Mouse (Mus musculus) lung, postnatal 0 days (tissue): ENCODE measurements around the gene Reep3. TPM values are rescaled to one million over a fixed set of nuclear protein-coding genes. Genes with fewer than 3 reads are reported as not detected.
"Not testable (repeated sequence)": the region's sequence is repeated elsewhere in the genome, so short reads cannot be mapped to it uniquely, and the experiment has no call there.

Experiments used
- ATAC-seq: fragments of 200-750 bp; cut with Nextera tagmentation; 2 replicates; pipeline ENCODE4 v1.8.0; 2017; ENCODE audit warnings: moderate library complexity
- DNase-seq: peaks from one replicate; pipeline ENCODE4 v3.0.0-alpha.2; 2016; ENCODE audit warnings: low spot score
- H3K27ac ChIP-seq: fragments of 300-500 bp; sonication (generic); 2 replicates; pipeline ENCODE4 v1.5.1; 2014; ENCODE audit warnings: antibody characterized with exemption, mild to moderate bottlenecking, low read length, mixed read lengths
- H3K27me3 ChIP-seq: fragments of 300-500 bp; sonication (generic); replicated peaks from 2 replicates; pipeline ENCODE4 v1.6.1; 2014; ENCODE audit warnings: low read length, mixed read lengths; ENCODE audit not compliant: insufficient read depth
- H3K36me3 ChIP-seq: fragments of 300-500 bp; sonication (generic); 2 replicates; pipeline ENCODE4 v1.6.1; 2014; ENCODE audit warnings: low read length, mixed read lengths; ENCODE audit not compliant: insufficient read depth
- H3K4me1 ChIP-seq: fragments of 300-500 bp; sonication (generic); 2 replicates; pipeline ENCODE4 v1.6.1; 2014; ENCODE audit warnings: antibody characterized with exemption, low read depth, low read length, mixed read lengths; ENCODE audit not compliant: insufficient read depth
- H3K4me2 ChIP-seq: fragments of 300-500 bp; sonication (generic); replicated peaks from 2 replicates; pipeline ENCODE4 v1.6.1; 2014; ENCODE audit warnings: low read depth, mild to moderate bottlenecking, low read length, moderate library complexity, mixed read lengths
- H3K4me3 ChIP-seq: fragments of 300-500 bp; sonication (generic); 2 replicates; pipeline ENCODE4 v1.5.1; 2014; ENCODE audit warnings: low read depth, low read length
- H3K9ac ChIP-seq: fragments of 300-500 bp; sonication (generic); replicated peaks from 2 replicates; pipeline ENCODE4 v1.6.1; 2014; ENCODE audit warnings: low read depth, mild to moderate bottlenecking
- H3K9me3 ChIP-seq: fragments of 300-500 bp; sonication (generic); 2 replicates; pipeline ENCODE4 v1.6.1; 2016; ENCODE audit warnings: low read length, mixed read lengths
- CTCF ChIP-seq: IDR thresholded peaks from 2 replicates; pipeline ENCODE4 v1.5.1; 2016; ENCODE audit warnings: antibody characterized with exemption, mild to moderate bottlenecking
- EP300 ChIP-seq: IDR thresholded peaks from 2 replicates; pipeline ENCODE4 v1.6.1; 2016; ENCODE audit warnings: antibody characterized with exemption, mild to moderate bottlenecking, control low read depth
- WGBS: fragments of 180-500 bp; shearing (Covaris S2); extraction: QIAGEN DNeasy Blood & Tissue Kit; methylation state at CpG from one replicate; pipeline ENCODE4 v1.1.7; 2014; 5-methylcytosine and 5-hydroxymethylcytosine counted together
- polyA plus RNA-seq: library from polyadenylated mRNA; unstranded; fragments of >200 nt; fragmentation: Nextera tagmentation; extraction: Ambion mirVana; gene quantifications from 2 replicates; pipeline ENCODE4 v1.2.1, GENCODE M21; 2015

Gene Reep3
- polyA plus RNA-seq, 1 experiment from 2014 or later, result 38.4 TPM

- Histone ChIP-seq H3K36me3 (no peaks in the 10 kb centered on the region), H3K4me2 (no peak overlapping the region), H3K9ac (no peak overlapping the region), H3K4me1 (no peaks in the 10 kb centered on the region; the same call in 1 of the 2 replicates), H3K27me3 (no peaks in the 10 kb centered on the region), H3K27ac (no peak overlapping the region), H3K4me3 (no peak overlapping the region), H3K9me3 (no peaks in the 10 kb centered on the region)
- TF ChIP-seq EP300, result no peak
- no peak for TF ChIP-seq CTCF
- ATAC-seq, result no peak
- 83% methylated on average over 11 of the region's 11 CpGs for WGBS
- DNase-seq, result no peak
Measured at GRCm38 (mm10) chr10:67113833-67114232, 17.1 kb upstream of the Reep3 start.

GRCm38 (mm10) chr10:67112967-67113366 lies 16.2 kb upstream of the Reep3 start:
- H3K4me3 ChIP-seq, H3K4me1 ChIP-seq, ATAC-seq, H3K4me2 ChIP-seq, H3K27me3 ChIP-seq, DNase-seq, H3K36me3 ChIP-seq, H3K9me3 ChIP-seq, H3K27ac ChIP-seq, H3K9ac ChIP-seq: not testable (repeated sequence)
- 74% methylated on average over 5 of the region's 5 CpGs for WGBS

- Histone ChIP-seq H3K9ac (no peak overlapping the region), H3K4me2 (no peak overlapping the region), H3K4me1 (no peaks in the 10 kb centered on the region; the same call in 1 of the 2 replicates), H3K27ac (no peak overlapping the region), H3K27me3 (no peaks in the 10 kb centered on the region), H3K9me3 (no peaks in the 10 kb centered on the region), H3K4me3 (no peak overlapping the region), H3K36me3 (no peaks in the 10 kb centered on the region)
- WGBS, result 36% methylated on average over 5 of the region's 5 CpGs
- ATAC-seq (peak; percentile 12; the same call in 1 of the 2 replicates), DNase-seq (no peak)
- TF ChIP-seq CTCF (no peak), EP300 (no peak)
Measured at GRCm38 (mm10) chr10:67111799-67112177, 15.0 kb upstream of the Reep3 start.

- 72% methylated on average over 14 of the region's 14 CpGs for WGBS
- Histone ChIP-seq H3K27me3 (no peaks in the 10 kb centered on the region), H3K4me1 (peaks cover 2% of the 10 kb centered on the region; the same call in 1 of the 2 replicates), H3K36me3 (no peaks in the 10 kb centered on the region), H3K4me3 (no peak overlapping the region), H3K27ac (no peak overlapping the region), H3K9me3 (no peaks in the 10 kb centered on the region), H3K4me2 (no peak overlapping the region), H3K9ac (no peak overlapping the region)
- no peak for DNase-seq
- TF ChIP-seq EP300 (no peak), CTCF (no peak)
- peak; percentile 54; the same call in 1 of the 2 replicates for ATAC-seq
Measured at GRCm38 (mm10) chr10:67111044-67111798, 14.5 kb upstream of the Reep3 start.

GRCm38 (mm10) chr10:67109635-67110034 lies 12.9 kb upstream of the Reep3 start:
- Histone ChIP-seq H3K9ac (no peak overlapping the region), H3K36me3 (no peaks in the 10 kb centered on the region), H3K4me3 (no peak overlapping the region), H3K4me2 (no peak overlapping the region), H3K9me3 (no peaks in the 10 kb centered on the region), H3K4me1 (peaks cover 11% of the 10 kb centered on the region), H3K27me3 (no peaks in the 10 kb centered on the region), H3K27ac (no peak overlapping the region)
- TF ChIP-seq CTCF, result no peak
- no peak for TF ChIP-seq EP300
- ATAC-seq (no peak), DNase-seq (no peak)
- 87% methylated on average over 5 of the region's 5 CpGs for WGBS

- 53% methylated on average over 9 of the region's 9 CpGs for WGBS
- no peak for TF ChIP-seq CTCF
- TF ChIP-seq EP300, result no peak
- Histone ChIP-seq H3K9me3 (no peaks in the 10 kb centered on the region), H3K36me3 (no peaks in the 10 kb centered on the region), H3K9ac (no peak overlapping the region), H3K4me2 (no peak overlapping the region), H3K4me1 (peaks cover 14% of the 10 kb centered on the region), H3K27ac (no peak overlapping the region), H3K27me3 (no peaks in the 10 kb centered on the region), H3K4me3 (no peak overlapping the region)
- ATAC-seq, result peak; percentile 15; the same call in 1 of the 2 replicates
- DNase-seq, result no peak
Measured at GRCm38 (mm10) chr10:67108096-67108495, 11.4 kb upstream of the Reep3 start.
